Mouse (Mus musculus): Measurements from ENCODE around the gene Gm28539.
A peak's percentile ranks its signal among the peaks of the same experiment; 100 is the strongest.
"Not testable (repeated sequence)": the region's sequence is repeated elsewhere in the genome, so short reads cannot be mapped to it uniquely, and the experiment has no call there.

The Gm28539 gene

GRCm38 (mm10) chr16:18849521-18850190 lies 13.3 kb downstream of the Gm28539 start:
- not testable (repeated sequence) for DNase-seq (ENCODE audit: low read depth)

GRCm38 (mm10) chr16:18858551-18858950 lies 22.2 kb downstream of the Gm28539 start:
- DNase-seq (ENCODE audit: low read depth) = peak; percentile 81

- DNase-seq (ENCODE audit: low read depth) = no peak
These were observed 23.8 kb downstream of the Gm28539 start for GRCm38 (mm10) chr16:18860186-18860585.

GRCm38 (mm10) chr16:18870495-18870894 lies 34.1 kb downstream of the Gm28539 start:
- not testable (repeated sequence) for DNase-seq (ENCODE audit: low read depth)

GRCm38 (mm10) chr16:18876091-18876441 lies 39.7 kb downstream of the Gm28539 start:
- no peak for DNase-seq (ENCODE audit: low read depth)

DNA sequence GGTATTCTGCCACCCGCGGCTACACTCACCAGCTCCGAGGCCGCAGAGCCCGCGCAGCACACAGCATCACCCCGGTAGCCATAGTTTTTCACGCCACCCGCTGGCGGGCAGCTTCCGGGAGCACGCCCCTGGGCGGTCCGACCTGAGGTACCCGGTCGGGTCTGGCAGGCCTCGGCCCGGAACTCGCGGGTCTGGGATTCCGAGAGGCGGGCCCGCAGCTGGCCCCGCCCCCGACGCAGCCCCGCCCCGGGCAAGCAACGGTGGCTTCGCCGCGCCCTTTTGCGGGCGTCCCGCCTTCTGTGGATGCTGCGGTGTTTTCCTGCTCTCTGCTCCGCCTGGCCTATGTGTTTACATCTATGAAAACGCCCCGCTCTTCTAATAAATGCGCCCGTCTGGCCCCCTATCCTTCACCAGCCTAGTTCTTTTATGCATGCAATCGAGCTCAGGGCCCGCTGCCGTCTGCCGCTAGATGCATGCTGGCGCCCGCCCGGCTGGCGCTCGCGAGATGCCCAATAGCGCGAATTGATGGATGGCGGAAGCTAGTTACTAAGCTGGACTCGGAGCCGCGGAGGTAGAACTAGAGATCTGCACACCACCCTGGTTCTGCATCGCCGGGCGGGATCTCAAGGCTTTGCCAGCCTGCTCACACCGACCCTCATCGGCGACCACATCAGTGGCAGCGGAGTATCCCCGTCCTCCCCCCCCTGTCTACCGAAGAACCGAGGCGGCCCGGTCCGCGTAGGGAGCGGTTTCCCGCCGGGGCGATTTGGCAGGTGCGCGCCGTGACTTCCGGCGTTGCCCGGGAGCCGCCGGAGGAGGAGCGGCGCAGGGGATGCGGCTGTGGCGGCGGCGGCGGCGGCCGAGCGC lies 40.3 kb downstream of the Gm28539 start, which contains the start of the genes Mrpl40 and Hira:
Gene Mrpl40, minus strand, starts transcription at position 421 of the 867 bp plus-strand sequence.
Gene Hira, plus strand, starts transcription at position 596 of the 867 bp plus-strand sequence.
- DNase-seq (ENCODE audit: low read depth) = peak; percentile 95

GRCm38 (mm10) chr16:18877386-18878090 lies 41.2 kb downstream of the Gm28539 start:
- DNase-seq (ENCODE audit: low read depth) = peak; percentile 81

GRCm38 (mm10) chr16:18878091-18878720 lies 41.8 kb downstream of the Gm28539 start:
- no peak for DNase-seq (ENCODE audit: low read depth)

DNA sequence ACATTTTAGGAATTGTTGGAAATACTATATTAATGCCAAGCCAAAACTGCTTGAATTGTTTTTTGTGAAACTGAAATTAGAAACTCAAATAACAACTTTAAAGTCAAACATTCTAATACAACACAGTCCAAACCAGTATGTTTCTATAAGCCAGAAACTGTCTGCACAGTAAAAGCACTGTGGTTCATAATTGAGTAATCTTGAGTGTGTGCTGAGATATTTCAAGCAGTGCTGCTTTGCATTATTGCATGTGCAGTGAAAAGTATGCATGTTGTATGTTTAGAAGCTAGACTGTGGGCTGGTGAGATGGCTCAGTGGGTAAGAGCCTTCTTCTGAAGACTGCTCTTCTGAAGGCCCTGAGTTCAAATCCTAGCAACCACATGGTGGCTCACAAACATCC lies 47.7 kb downstream of the Gm28539 start:
- no peak for DNase-seq (ENCODE audit: low read depth)

DNA sequence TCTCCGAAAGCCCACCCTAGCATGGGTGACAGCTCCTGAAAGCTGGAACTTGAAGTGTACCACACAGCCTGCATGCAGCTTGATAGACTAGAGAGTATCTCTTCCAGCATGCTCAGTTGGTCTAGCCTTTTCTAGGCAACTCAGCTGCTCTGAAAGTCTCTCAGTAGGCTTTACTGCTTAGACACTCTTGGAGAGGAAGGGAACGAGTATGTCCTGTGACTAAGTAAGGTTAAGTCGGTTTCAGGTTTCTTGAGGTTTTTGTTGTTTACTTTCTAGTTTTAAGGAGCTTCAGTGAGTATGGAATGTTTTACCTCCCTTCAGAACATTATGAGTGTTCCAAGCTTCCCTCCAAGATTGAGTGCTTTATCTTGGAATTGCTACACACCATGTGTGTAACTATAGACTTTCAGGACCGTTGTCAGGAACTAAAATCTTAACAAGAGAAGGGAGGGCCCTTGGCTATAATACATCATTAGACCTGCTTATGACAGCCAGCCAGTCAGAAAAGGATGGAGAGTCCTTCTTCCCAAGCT lies 57.5 kb downstream of the Gm28539 start:
- no peak for DNase-seq (ENCODE audit: low read depth)

DNA sequence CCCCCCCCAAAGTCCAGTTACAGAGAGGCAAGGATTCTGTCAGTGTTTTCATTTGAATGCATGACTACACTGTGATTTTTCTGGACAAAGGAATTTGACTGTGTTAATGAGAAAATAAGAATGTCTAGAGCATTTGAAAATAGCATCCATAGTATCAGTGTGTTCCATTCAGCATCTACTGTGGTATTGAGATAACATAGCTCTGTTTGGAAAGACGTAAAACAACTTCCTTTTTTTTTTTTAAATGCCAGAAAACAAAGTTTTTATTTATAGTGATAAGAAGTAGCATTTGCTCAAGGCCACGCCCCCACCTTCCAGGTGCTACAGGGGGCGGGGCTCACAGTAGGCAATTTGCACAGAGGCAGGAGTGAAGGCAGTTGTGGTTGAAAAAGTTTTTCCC lies 58.9 kb downstream of the Gm28539 start:
- no peak for DNase-seq (ENCODE audit: low read depth)

DNA sequence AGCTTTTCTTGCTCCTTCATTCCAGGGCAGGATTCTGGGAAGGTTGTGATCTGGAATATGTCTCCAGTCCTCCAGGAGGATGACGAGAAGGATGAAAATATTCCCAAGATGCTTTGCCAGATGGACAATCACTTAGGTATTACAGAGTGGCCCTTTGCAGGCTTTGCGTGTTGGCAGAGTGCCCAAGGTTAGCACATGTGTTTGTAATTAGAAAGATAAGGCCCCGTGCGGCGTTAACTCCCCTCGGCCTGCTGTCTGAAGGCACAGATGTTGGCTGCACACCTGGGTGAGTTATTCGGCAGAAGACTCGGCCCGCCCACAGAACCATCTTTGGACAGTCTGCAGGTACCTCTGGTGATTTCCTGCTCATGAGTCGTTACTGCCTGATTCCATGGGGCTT lies 60.0 kb downstream of the Gm28539 start:
- DNase-seq (ENCODE audit: low read depth) = no peak

DNA sequence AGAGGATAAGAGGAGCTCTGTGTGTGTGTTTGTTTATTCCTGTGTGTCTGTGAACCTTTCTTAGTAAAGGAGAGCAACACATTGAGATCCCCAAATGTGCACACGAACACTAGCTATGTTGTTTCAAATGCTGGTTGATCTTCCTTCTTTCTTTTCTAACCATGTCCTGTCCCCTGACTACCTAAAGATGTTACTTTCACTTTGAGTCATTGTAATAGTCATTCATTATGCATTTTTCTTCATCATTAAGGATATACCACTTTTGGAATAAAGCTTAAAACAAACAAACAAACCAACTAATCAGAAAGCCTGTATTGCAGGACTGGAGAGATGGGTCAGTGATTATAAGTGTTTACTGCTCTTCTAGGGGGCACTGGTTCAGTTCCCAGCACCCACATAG lies 69.3 kb downstream of the Gm28539 start:
- no peak for DNase-seq (ENCODE audit: low read depth)

DNA sequence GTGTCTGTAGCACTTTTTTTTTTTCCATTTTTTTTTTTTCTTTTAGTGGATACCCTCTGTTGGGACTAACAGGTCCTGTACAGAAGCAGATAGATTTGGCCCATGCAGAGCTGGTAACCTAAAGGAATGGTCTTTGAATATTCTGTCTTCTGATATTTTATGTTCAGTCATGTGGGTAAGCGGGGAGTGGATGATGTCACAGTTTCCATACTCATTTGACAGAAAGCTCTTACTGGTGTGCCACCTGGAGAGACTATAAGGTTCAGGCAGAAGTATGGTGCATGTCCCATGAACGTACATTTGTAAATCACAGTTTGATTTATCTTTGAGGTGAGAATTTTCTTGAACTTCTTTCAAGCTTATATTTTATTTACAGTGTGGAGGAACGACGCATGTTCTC lies 79.7 kb downstream of the Gm28539 start:
- DNase-seq (ENCODE audit: low read depth) = no peak

DNA sequence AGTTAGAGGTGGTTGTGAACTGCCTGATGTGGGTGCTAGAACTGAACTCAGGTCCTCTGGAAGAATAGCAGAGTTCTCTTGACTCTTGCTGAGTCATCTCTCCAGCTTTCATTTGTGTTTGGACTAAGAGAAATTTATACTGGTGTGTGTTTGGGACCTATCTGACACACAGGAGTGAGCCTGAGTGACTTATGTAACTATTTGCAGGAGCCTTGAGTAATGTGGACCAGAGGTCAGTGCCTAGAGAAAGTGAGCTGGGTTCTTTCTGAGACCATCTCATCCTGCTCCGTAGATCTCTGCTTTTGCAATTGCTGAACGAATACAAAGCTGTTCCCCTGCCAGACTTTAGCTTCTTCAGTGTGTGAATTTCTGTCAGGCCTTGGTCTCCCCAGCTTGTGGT lies 85.4 kb downstream of the Gm28539 start:
- no peak for DNase-seq (ENCODE audit: low read depth)

DNA sequence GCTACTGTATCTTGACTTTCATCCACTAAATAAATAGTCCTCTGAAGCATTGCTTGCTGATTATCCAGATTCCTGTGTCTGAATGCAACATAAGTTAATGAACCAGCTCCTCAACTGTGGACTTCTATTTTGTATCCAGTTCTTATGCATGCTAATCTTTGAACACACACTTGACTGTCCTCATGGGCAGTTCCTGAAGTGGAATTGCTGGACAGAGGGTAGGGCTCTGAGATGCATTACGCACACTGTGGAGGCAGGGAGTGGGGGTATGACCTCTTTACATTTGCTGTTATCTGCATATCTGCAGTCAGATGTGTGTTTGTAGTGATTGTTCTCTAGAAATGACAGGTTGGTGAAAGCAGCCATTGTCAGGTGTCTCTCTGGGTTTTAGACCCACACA lies 91.6 kb downstream of the Gm28539 start:
- no peak for DNase-seq (ENCODE audit: low read depth)

DNA sequence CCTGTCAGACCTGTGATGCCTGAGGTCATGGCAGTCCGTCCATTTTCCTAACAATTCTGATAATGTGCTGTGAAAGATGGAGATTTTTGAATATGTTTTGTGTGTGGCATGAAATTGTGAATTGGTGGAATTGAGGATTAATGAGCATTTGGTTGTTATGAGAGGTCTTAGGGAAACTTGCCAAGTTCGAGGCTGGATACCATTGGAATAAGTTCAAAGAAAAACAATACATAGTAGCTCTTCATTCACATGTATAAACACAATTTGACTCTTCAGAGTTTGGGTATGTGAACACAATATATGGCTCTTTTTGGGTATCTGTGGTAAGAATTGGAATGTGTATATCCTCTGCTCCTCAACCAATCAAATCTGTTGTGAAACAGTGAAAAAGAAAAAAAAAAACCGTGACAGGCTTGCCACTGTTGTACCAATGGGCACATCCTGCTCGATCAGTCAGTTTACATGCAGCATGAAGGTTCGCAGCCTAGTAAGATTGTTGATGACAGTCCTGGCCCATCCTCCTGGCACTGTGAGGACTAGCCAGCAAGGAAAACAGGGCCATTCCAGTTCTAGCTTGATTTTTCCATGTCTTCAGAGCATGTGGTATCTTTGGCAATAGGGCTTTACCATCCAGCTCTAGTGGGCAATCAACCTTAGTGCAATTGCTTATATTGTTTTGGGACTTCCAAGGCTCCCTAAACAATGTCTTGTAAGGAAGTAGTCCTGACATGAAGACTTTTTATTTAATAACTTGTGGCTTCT lies 102.1 kb downstream of the Gm28539 start:
- no peak for DNase-seq (ENCODE audit: low read depth)

GRCm38 (mm10) chr16:18943906-18944305 lies 107.5 kb downstream of the Gm28539 start:
- DNase-seq (ENCODE audit: low read depth) = no peak

GRCm38 (mm10) chr16:18948941-18949340 lies 112.6 kb downstream of the Gm28539 start:
- no peak for DNase-seq (ENCODE audit: low read depth)

GRCm38 (mm10) chr16:18950351-18950750 lies 114.0 kb downstream of the Gm28539 start:
- no peak for DNase-seq (ENCODE audit: low read depth)

DNA sequence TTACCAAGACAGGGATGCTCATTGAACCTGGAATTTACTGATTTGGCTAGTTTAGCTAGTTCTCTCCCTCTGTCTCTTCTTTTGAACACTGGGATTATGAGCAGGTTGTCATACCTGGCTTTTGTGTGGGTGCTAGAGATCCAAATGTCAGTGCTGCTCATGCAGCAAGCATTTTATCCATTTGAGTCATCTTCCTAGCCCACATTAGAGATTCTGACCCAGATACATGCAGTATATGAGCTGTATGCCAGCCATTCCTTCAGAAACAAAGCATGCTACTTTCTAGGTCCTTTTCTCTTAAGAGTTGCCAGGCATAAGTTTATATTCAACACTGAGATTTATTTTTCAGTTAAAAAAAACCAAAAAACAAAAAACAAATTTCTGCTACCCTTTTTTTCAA lies 116.4 kb downstream of the Gm28539 start:
- no peak for DNase-seq (ENCODE audit: low read depth)

Measured in naive thymus-derived CD4-positive, alpha-beta T cell, adult 2 months (primary cell).